Mouse (Mus musculus) forebrain, embryonic 11.5 days (tissue): ENCODE measurements around the gene Pms2. TPM values are rescaled to one million over a fixed set of nuclear protein-coding genes. Genes with fewer than 3 reads are reported as not detected.

ENCODE experiments used
- polyA plus RNA-seq: library from polyadenylated mRNA; unstranded; fragments of >200 nt; fragmentation: Nextera tagmentation; extraction: Ambion mirVana; gene quantifications from 2 replicates; pipeline ENCODE4 v1.2.1, GENCODE M21; 2014

Pms2 gene
- polyA plus RNA-seq, 1 experiment from 2014 or later = 41.5 TPM

Other genes starting within 250 kb of the Pms2 start
- gene Usp42, start 177.7 kb upstream of the Pms2 start, polyA plus RNA-seq = 35.5 and 36.9 TPM in 2 replicates
- 48.4 and 49.8 TPM in 2 replicates for gene Eif2ak1, start 92.2 kb upstream of the Pms2 start, polyA plus RNA-seq
- gene Ankrd61, start 12.3 kb upstream of the Pms2 start, polyA plus RNA-seq = 0.55 TPM in 2 replicates
- 109 and 110 TPM in 2 replicates for gene Aimp2, start 117 bp upstream of the Pms2 start, polyA plus RNA-seq
- 0.83 and 1.4 TPM in 2 replicates for gene Gm42421, start 18.2 kb downstream of the Pms2 start, polyA plus RNA-seq
- 0.73 and 0.79 TPM in 2 replicates for gene Rsph10b, start 23.1 kb downstream of the Pms2 start, polyA plus RNA-seq
- gene Ccz1, start 104.9 kb downstream of the Pms2 start, polyA plus RNA-seq = 115 and 117 TPM in 2 replicates
- gene Ocm, start 116.7 kb downstream of the Pms2 start, polyA plus RNA-seq = not detected in 2 replicates
- 7.8 and 8.3 TPM in 2 replicates for gene Lmtk2, start 190.5 kb downstream of the Pms2 start, polyA plus RNA-seq